Mouse (Mus musculus) v-Abl transformed pro-B cells (cell line): ENCODE data around the gene Rbpj.

Source experiments
- in situ Hi-C, 2 experiments: fragments of 400-800 bp; cut with MboI; formaldehyde crosslinking; loops; one replicate each; pipeline ENCODE4 v1.15.1; 2025; ENCODE audit not compliant: unreplicated experiment in 2 of 2

Gene Rbpj

GRCm38 (mm10) chr5:53696701-53697100 lies 230.7 kb downstream of the Rbpj start:
- in situ Hi-C loops, result no loop called here

- in situ Hi-C loops, result no loop called here
These were observed 231.8 kb downstream of the Rbpj start for GRCm38 (mm10) chr5:53697794-53698193.

DNA sequence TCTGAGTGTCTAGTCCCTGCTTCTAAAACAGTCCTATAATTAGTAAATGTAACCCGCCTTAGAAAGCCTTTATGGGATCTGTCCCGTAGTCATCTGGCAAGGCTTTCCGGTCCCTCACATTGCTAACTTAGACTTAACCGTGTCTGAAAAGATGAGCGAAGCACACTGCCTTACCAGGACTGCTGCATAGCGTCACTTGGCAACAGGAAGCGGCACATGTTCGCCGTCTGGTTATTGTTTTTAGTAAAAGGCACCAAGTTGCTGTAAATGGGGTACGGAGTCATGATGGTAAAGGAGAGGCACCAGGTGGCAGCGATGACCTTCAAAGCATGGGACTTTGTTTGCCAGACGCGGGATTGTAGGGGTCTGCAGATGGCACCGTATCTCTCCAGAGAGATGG lies 236.7 kb downstream of the Rbpj start:
- in situ Hi-C loops, result no loop called here
